Mouse (Mus musculus): ENCODE data around the gene Adm. TPM values are rescaled to one million over a fixed set of nuclear protein-coding genes. Genes with fewer than 3 reads are reported as not detected.
"Not testable (repeated sequence)": the region's sequence is repeated elsewhere in the genome, so short reads cannot be mapped to it uniquely, and the experiment has no call there.

Gene Adm
- polyA plus RNA-seq (2012; rRNA removed) = 1.2 and 1.4 TPM in 2 replicates

DNA sequence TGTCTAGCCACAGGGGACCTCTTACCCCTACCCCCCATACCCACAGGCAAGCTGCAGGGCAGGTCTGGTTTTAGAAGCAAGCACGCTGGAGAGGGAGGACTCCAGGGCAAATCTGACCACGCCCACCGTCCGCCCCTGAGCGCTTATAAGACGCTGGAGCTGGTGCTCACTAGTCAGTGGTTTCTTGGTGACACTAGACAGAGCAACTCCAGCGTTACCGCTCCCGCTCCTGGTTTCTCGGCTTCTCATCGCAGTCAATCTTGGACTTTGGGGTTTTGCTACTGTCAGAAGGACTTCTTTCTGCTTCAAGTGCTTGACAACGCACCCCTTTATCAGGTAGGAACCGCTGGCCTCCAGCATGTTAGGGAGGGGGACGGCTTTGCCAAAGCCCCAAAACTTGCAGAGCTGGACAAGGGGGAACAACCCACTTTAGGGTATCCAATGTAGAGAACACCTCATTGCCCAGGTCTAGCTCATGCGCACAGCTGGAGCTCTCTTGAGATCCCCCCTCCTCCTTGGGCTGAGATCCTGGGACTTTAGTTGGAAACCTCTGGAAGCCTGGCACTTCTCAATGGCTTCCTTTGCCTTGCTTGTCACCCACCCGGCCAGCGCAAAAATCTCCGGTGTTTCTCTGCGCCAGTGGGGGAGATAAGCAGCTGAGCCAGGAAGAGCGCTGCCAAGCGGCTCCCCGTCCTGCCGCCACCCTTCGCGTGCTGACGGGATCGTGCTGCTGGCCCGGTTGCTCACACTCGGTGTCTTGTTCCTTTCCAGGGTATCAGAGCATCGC lies at the start of gene Adm:
Adm (plus strand) TSS at position 176 of the 787 bp plus-strand sequence.
- DNase-seq (ENCODE audit: low read depth) = peak; percentile 72
- TF ChIP-seq POLR2A (IDR thresholded peaks at IDR 0.05; ENCODE audit: borderline replicate concordance, extremely low read depth, insufficient read depth, insufficient read length, poor library complexity, severe bottlenecking) (no peak), CTCF (IDR thresholded peaks at IDR 0.05; ENCODE audit: borderline replicate concordance, extremely low read depth, insufficient read depth, insufficient read length) (0 out of 2 replicates have a peak, but pooled peaks have one; percentile 0)

DNA sequence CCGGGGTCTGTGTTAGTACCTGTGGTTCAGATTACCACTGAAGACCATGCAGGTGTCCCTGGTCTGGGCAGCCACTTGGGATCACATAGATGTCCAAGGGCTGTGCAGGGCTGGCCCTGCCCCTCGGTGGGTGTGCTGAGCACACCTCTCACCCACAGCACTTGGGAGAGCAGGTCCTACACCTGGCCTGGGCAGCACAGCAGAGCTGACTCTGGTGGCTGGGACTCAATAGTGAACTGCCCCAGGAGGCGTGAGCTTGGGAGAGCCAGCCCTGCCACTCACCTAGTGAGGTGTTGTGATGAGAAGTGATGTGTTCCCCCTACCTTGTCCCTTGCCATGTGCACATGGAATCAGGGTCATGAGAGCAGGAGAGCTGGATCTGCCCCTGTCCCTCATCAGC lies 43.8 kb upstream of the Adm start:
- TF ChIP-seq CTCF (IDR thresholded peaks at IDR 0.05; ENCODE audit: borderline replicate concordance, extremely low read depth, insufficient read depth, insufficient read length) = no peak
- TF ChIP-seq POLR2A (IDR thresholded peaks at IDR 0.05; ENCODE audit: borderline replicate concordance, extremely low read depth, insufficient read depth, insufficient read length, poor library complexity, severe bottlenecking) = no peak
- DNase-seq (ENCODE audit: low read depth) = no peak

DNA sequence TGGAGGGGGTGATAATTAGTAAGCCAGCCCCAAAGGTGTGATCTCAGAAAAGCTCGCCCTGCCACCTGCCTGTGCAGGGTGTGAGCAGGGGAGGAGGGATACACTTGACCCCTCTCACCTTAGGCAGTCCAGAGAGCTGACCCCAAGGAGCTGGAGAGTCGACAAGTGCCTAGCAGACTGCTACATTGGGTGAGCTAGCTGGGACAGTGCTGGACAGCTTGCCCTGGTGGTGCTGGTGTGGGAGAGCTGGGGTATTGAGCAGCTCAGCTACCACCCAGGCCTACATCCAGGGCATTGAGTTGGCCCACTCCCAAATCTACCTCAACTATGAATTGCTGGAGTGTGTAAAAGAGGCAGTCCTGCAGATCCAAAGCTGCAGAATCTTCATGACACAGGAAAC lies 43.3 kb upstream of the Adm start:
- DNase-seq (ENCODE audit: low read depth) = no peak
- TF ChIP-seq CTCF (IDR thresholded peaks at IDR 0.05; ENCODE audit: borderline replicate concordance, extremely low read depth, insufficient read depth, insufficient read length) (no peak), POLR2A (IDR thresholded peaks at IDR 0.05; ENCODE audit: borderline replicate concordance, extremely low read depth, insufficient read depth, insufficient read length, poor library complexity, severe bottlenecking) (no peak)

DNA sequence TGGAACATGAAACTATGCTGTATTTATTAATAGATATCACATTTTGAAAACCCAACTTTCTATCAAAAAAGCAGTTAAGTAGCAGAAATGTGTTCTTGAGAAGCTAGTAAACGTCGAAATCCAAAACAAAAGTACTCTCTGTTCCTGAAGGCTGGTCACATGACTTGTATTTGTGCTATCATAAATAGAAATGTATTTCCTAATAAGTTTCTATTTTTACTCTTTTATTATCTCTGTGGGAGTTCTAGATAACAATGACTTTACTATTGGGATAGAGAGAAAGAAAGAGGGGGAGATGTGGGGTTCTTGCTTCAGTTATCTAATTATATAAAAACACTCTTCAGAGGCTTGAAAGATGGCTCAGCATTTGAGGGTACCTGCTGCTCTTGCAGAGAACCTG lies 42.2 kb upstream of the Adm start:
- TF ChIP-seq CTCF (IDR thresholded peaks at IDR 0.05; ENCODE audit: borderline replicate concordance, extremely low read depth, insufficient read depth, insufficient read length) (no peak), POLR2A (IDR thresholded peaks at IDR 0.05; ENCODE audit: borderline replicate concordance, extremely low read depth, insufficient read depth, insufficient read length, poor library complexity, severe bottlenecking) (no peak)

DNA sequence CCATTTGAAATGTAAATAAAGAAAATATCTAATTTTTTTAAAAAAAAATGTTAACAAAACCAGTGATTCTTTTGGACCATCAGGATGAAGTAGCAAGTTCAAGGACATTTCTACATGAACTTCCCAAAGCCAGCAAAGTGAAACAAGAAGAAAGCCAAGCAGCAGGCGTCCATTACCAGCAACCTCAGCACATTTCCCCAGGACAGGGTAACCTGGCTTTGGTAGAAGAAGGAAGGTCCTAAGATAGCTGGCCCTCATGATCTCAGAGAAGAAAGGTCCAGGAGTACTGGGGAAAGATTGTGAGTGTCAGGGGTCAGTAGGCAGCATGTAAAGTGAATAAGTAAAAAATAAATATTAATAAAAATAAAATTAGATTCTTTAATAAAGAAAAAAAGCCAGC lies 39.7 kb upstream of the Adm start:
- no peak for DNase-seq (ENCODE audit: low read depth)
- no peak for TF ChIP-seq CTCF (IDR thresholded peaks at IDR 0.05; ENCODE audit: borderline replicate concordance, extremely low read depth, insufficient read depth, insufficient read length)
- no peak for TF ChIP-seq POLR2A (IDR thresholded peaks at IDR 0.05; ENCODE audit: borderline replicate concordance, extremely low read depth, insufficient read depth, insufficient read length, poor library complexity, severe bottlenecking)

More for the DNA sequence above, 42.2 kb upstream of the Adm start:
- DNase-seq (ENCODE audit: low read depth) = no peak

DNA sequence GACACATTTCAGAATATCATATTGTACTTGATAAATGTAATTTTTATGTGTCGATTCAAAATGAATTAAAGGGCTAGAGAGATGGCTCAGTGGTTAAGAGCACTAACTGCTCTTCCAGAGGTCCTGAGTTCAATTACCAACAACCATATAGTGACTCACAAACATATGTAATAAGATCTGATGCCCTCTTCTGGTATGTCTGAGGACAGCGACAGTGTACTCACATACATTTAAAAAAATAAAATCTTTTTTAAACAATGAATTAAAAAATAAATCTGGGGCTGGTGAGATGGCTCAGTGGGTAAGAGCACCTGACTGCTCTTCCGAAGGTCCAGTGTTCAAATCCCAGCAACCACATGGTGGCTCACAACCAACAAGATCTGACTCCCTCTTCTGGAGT lies 33.5 kb upstream of the Adm start:
- not testable (repeated sequence) for DNase-seq (ENCODE audit: low read depth)

DNA sequence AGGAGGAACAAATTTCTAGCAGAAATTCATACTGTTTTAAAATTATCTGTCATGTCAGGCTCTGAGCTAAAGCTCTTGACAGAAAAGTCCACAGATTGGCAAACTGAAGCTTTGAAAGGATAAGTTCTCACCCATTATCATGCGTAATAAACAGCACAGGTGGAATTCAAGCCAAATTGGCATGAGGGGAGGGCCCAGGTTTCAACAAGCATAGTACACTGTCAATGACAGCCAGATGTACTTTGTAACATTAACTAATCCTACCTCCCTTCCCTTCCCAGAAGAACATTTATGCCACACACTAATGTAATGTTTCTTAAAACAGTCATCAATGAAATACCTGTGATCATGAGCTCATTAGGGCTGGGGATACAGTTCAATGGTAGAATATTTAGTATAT lies 30.3 kb upstream of the Adm start:
- TF ChIP-seq POLR2A (IDR thresholded peaks at IDR 0.05; ENCODE audit: borderline replicate concordance, extremely low read depth, insufficient read depth, insufficient read length, poor library complexity, severe bottlenecking) (no peak), CTCF (IDR thresholded peaks at IDR 0.05; ENCODE audit: borderline replicate concordance, extremely low read depth, insufficient read depth, insufficient read length) (no peak)
- no peak for DNase-seq (ENCODE audit: low read depth)

DNA sequence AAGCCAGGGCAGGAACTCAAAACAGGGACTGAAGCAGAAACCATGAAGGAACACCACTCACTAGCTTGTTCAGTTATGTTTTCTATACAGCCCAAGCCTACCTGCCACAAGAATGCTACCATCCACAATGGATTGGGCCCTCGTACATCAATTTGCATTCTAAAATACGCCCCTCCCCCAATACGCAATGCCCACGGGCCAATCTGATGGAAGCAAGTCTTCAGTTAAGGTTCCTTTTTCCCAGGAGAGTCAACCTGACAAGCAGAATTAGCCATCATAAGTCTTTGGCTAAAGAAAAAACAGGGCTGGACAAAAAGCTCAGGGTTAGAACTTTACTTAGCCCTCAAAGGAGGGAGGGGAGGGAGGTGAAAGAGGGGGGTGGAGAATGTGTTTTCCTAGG lies 22.0 kb upstream of the Adm start:
- no peak for DNase-seq (ENCODE audit: low read depth)
- TF ChIP-seq CTCF (IDR thresholded peaks at IDR 0.05; ENCODE audit: borderline replicate concordance, extremely low read depth, insufficient read depth, insufficient read length) (no peak), POLR2A (IDR thresholded peaks at IDR 0.05; ENCODE audit: borderline replicate concordance, extremely low read depth, insufficient read depth, insufficient read length, poor library complexity, severe bottlenecking) (no peak)

DNA sequence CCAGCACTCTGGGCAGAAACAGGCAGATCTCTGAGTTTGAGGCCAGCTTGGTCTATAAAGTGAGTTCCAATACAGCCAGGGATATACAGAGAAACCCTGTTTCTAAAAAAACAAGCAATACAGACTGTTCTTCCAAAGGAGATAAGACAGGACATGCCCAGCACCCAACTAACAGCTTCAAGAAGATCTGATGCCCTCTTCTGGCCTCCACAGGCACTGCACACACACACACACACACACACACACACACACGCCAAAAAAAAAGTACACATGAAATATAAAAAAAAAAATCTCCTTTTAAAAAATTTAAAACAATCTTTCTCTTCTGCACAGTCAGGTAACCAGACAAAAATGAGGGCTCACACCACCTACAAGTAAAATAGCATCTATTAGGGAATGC lies 20.6 kb upstream of the Adm start:
- no peak for DNase-seq (ENCODE audit: low read depth)
- TF ChIP-seq POLR2A (IDR thresholded peaks at IDR 0.05; ENCODE audit: borderline replicate concordance, extremely low read depth, insufficient read depth, insufficient read length, poor library complexity, severe bottlenecking) (no peak), CTCF (IDR thresholded peaks at IDR 0.05; ENCODE audit: borderline replicate concordance, extremely low read depth, insufficient read depth, insufficient read length) (no peak)

DNA sequence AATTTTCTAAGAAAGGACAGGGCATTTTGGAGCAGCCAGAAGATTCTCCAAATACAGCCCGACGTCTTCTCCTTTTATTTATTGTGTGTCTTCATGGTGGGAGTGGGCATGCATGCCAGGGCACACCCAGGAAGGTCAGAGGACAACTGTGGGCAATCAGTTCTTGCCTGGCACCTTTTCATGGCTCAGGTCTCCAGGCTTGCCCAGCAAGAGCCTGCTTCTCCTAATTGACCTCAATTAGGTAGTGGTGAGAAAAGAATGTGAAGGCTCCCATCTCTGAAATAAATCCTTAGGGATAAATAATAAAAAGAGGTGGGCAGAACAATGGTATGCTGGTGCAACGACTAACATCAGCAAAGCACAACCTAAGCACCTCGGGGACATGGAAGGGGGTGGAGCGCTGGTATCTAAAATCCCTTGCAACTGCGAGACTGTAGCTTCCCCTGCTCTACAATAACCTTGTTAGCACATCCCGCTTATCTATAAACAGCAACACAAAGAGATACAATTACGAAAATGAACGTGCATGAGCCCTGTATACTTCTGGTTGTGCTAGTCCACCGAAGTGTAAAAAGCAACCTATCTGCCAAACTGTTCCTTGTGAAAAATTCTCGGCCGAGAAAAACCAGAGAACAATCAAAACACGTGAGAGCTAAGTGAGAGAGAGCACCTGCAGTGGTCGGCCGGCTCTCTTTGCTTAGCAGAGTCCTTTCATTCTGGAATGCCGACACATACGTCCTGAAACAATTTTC lies 13.9 kb upstream of the Adm start:
- TF ChIP-seq CTCF (IDR thresholded peaks at IDR 0.05; ENCODE audit: borderline replicate concordance, extremely low read depth, insufficient read depth, insufficient read length) (no peak), POLR2A (IDR thresholded peaks at IDR 0.05; ENCODE audit: borderline replicate concordance, extremely low read depth, insufficient read depth, insufficient read length, poor library complexity, severe bottlenecking) (no peak)
- no peak for DNase-seq (ENCODE audit: low read depth)

DNA sequence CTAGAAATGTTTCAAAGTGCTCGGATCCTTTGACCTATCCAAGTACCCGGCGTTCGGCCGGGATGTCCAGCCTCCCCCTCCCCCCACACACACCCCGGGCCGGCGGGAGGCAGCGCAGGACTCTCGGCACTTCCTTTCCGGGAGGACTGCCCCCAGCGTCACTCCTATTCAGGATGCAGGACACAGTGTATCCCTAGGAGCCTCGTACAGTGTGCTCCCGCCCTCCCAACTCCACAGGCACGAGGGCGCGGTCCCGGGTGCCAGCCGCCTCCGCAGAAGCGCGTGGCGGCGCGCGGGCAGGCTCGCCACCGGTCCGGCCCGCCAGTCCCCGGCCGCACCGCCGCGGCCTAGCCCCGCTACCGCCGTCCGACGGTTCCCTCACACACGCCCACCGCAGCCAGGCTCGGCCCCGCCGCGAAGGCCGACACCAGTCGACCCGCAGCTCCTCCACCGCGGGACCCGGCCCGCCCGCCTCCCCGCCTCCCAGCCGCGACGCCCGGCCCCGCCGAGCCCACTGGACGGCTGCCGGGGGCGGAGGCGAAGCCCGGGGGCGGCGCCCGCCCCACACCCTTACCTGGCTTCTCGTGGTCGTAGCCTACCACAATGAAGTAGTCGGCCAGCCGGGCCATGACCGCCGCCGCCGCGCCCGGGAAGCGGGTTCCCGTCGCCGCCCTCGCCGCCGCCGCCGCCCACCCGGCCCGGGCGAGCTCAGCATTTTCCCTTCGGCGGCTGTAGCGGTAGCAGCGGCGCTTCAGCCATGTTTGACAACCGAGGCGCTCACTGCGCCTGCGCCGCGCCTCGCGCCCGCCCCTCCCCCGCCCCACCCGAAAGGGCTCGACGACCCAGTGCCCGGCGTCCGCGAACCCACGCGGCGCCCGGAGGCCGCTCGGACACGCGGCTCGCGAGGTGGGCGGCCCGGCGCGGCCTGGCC lies 13.1 kb upstream of the Adm start, which contains the start of gene Sbf2:
Sbf2 (minus strand) TSS at position 790 of the 931 bp plus-strand sequence.
- TF ChIP-seq CTCF (IDR thresholded peaks at IDR 0.05; ENCODE audit: borderline replicate concordance, extremely low read depth, insufficient read depth, insufficient read length) = no peak
- TF ChIP-seq POLR2A (IDR thresholded peaks at IDR 0.05; ENCODE audit: borderline replicate concordance, extremely low read depth, insufficient read depth, insufficient read length, poor library complexity, severe bottlenecking) = peak; percentile 83
- peak; percentile 90 for DNase-seq (ENCODE audit: low read depth)

Data from brain, embryonic 14.5 days (tissue).